Mouse (Mus musculus) stomach, embryonic 16.5 days (tissue): ENCODE results near the gene Zfp61. TPM values are rescaled to one million over a fixed set of nuclear protein-coding genes. Genes with fewer than 3 reads are reported as not detected.

Experiments used
- ATAC-seq: fragments of 200-750 bp; cut with Nextera tagmentation; 2 replicates; pipeline ENCODE4 v1.8.0; 2017; ENCODE audit warnings: moderate number of reproducible peaks, moderate TSS enrichment; ENCODE audit not compliant: insufficient read depth, low FRiP score
- H3K27ac ChIP-seq: fragments of 300-500 bp; sonication (generic); 2 replicates; pipeline ENCODE4 v1.5.1; 2014; ENCODE audit warnings: low read length
- H3K27me3 ChIP-seq: fragments of 300-500 bp; sonication (generic); 2 replicates; pipeline ENCODE4 v1.6.1; 2014; ENCODE audit warnings: low read length, control low read depth, mixed read lengths; ENCODE audit not compliant: control insufficient read depth, insufficient read depth
- H3K36me3 ChIP-seq: fragments of 300-500 bp; sonication (generic); 2 replicates; pipeline ENCODE4 v1.6.1; 2014; ENCODE audit warnings: low read length; ENCODE audit not compliant: control insufficient read depth, insufficient read depth
- H3K4me1 ChIP-seq: fragments of 300-500 bp; sonication (generic); 2 replicates; pipeline ENCODE4 v1.6.1; 2014; ENCODE audit warnings: low read length, control low read depth, mixed read lengths; ENCODE audit not compliant: control insufficient read depth, insufficient read depth
- H3K4me2 ChIP-seq: fragments of 300-500 bp; sonication (generic); 2 replicates; pipeline ENCODE4 v1.6.1; 2014; ENCODE audit warnings: low read depth, low read length, mixed read lengths
- H3K4me3 ChIP-seq: fragments of 300-500 bp; sonication (generic); replicated peaks from 2 replicates; pipeline ENCODE4 v1.5.1; 2014; ENCODE audit warnings: mild to moderate bottlenecking, low read length
- H3K9ac ChIP-seq: fragments of 300-500 bp; sonication (generic); 2 replicates; pipeline ENCODE4 v1.6.1; 2014; ENCODE audit warnings: low read length
- H3K9me3 ChIP-seq: fragments of 300-500 bp; sonication (generic); replicated peaks from 2 replicates; pipeline ENCODE4 v1.6.1; 2016; ENCODE audit warnings: low read length, control low read depth; ENCODE audit not compliant: control insufficient read depth
- WGBS: fragments of 180-500 bp; shearing (Covaris S2); extraction: QIAGEN DNeasy Blood & Tissue Kit; methylation state at CpG from one replicate; pipeline ENCODE4 v1.1.7; 2014; 5-methylcytosine and 5-hydroxymethylcytosine counted together
- polyA plus RNA-seq: library from polyadenylated mRNA; unstranded; fragments of >200 nt; fragmentation: Nextera tagmentation; extraction: Ambion mirVana; gene quantifications from 2 replicates; pipeline ENCODE4 v1.2.1, GENCODE M21; 2015

Zfp61 gene
- polyA plus RNA-seq, 1 experiment from 2014 or later: 31.4 TPM

DNA sequence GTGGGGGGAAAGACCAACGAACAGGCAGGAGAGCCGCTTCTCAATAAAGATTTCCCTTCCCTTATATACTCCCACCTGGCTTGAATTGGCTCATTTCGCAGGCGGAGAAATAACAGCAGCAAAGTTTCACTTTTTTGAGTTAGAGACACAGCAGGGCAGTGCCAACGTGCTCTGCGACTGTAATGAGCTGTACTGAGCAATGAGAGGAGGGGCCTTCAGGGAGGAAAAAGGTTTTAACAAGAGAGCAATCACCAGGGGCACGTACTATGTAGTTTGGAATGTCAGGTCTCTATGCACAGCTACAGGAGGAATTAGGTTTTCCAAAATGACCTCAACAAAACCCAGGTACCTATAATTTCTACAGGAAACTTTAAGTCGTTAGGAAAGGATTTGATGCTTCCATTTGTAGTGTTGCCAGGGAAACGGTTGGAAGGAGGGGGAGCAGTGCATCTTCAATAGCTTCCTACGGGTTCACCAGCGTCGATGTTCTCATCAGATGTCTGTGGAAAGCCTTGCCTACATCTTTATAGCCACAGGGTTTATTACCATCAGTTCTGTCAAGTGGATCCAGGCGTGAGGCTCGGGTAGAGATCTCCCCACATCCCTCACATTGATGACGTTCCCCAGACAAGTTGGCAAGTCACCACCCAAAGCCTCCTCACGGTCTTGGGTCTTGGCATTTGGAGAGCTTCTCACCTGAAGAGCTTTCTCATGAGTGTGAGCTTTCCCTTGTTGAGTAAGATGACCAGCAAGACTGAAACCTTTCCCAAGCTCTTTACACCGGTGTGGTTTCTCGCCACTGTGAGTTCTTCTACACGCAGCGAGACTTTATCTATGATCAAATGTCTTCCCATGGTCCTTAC lies 25.5 kb upstream of the Zfp61 start:
- Histone ChIP-seq H3K4me2 (peak overlapping the region; percentile 56), H3K9me3 (peaks cover 10% of the 10 kb centered on the region; the same call in 1 of the 2 replicates), H3K36me3 (no peaks in the 10 kb centered on the region), H3K27me3 (no peaks in the 10 kb centered on the region), H3K4me1 (peaks cover 2% of the 10 kb centered on the region; the same call in 1 of the 2 replicates), H3K27ac (no peak overlapping the region), H3K4me3 (peak overlapping the region; percentile 37), H3K9ac (peak overlapping the region; percentile 51)
- 55% methylated on average over 20 of the region's 20 CpGs for WGBS
- ATAC-seq: no peak

DNA sequence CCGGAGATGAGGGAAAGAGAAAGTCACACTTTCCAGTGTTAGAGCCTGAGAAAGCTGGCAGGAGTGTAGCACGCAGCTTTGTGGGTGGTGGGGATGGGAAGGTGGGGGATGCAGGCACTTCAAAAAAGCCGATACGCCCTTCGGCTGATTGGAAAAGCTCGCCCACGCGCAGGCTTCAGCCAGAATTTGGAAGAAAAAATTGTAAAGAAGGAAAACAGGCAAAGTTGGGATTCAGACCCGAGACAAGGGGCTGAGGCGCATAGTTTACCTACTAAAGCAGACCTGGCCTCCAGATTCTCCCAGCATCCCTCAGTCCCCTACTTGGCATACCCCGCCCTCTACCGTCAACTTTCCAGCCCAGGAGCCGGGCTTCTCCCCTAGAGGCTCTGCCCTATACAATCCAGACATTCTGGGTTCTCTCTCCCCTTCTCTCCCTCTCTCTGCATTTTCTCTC lies 24.7 kb upstream of the Zfp61 start:
- peak overlapping the region; percentile 56 for H3K4me2 ChIP-seq
- H3K27ac ChIP-seq: no peak overlapping the region
- peaks cover 2% of the 10 kb centered on the region; the same call in 1 of the 2 replicates for H3K4me1 ChIP-seq
- H3K9ac ChIP-seq: peak overlapping the region; percentile 51
- WGBS: 8% methylated on average over 13 of the region's 13 CpGs
- ATAC-seq: peak; percentile 51; the same call in 1 of the 2 replicates
- peaks cover 10% of the 10 kb centered on the region; the same call in 1 of the 2 replicates for H3K9me3 ChIP-seq
- H3K36me3 ChIP-seq: no peaks in the 10 kb centered on the region
- peak overlapping the region; percentile 37 for H3K4me3 ChIP-seq
- no peaks in the 10 kb centered on the region for H3K27me3 ChIP-seq

DNA sequence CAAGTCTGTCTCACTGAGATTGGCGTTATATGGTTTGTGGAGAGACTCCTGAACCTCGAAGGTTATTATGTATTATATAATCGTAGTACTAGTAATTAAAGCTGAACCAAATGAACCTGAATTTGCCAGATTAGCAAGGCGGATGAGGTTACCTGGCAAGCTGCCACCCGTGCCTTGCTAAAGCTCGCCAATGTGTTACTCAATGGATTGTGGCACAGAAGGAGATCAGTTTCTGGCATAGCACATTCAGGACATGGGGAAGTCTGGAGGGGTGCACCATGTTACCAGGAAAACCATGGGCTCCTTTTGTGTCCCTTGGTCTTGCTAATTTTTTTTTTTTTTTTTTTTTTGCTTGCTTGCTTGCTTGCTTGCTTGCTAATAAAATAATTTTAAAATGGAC lies 24.2 kb upstream of the Zfp61 start:
- Histone ChIP-seq H3K4me3 (no peak overlapping the region; the same call in 1 of the 2 replicates), H3K4me2 (peak overlapping the region; percentile 56), H3K9me3 (peaks cover 10% of the 10 kb centered on the region; the same call in 1 of the 2 replicates), H3K4me1 (peaks cover 2% of the 10 kb centered on the region; the same call in 1 of the 2 replicates), H3K27me3 (no peaks in the 10 kb centered on the region), H3K9ac (no peak overlapping the region), H3K27ac (no peak overlapping the region), H3K36me3 (no peaks in the 10 kb centered on the region)
- 91% methylated on average over 6 of the region's 6 CpGs for WGBS
- no peak for ATAC-seq

DNA sequence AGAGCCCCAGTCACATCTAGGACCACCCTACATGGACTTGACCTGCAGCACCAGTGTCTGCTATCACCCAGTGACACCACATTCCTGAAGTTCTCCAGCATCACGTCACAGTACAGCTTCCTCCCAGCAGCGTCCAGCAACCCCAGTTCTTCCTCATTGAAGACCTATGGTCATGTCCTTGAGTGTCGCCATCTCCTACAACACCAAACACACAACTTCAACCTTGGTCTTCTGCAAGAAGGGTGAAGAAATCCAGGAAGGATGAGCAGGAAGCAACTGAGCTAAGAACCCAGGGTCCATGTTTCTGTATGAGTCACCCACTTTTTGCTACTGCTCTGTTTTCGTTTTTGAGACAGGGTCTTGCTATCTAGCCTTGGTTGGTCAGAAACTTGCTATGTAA lies 21.6 kb upstream of the Zfp61 start:
- H3K27me3 ChIP-seq: no peaks in the 10 kb centered on the region

DNA sequence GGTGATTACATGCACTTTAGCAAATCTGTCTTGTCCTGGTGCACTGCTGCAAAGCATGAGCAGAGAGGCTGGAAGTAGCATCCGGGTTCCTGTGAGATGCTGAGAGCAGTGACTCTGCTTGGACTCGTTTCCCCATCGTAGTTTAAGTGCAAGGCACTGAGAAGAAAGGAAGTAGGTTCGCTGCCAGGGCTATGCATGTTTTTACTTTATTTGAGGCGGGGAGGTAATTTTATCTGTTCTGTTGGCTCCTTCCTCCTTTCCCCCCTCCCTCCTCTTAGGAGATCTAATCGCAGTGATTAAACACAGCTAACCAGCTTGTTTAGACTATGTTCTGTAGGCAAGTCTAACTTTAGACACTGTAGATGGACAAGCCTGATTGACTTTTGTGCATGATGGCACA lies 17.9 kb upstream of the Zfp61 start:
- Histone ChIP-seq H3K9ac (no peak overlapping the region), H3K4me2 (no peak overlapping the region), H3K27me3 (no peaks in the 10 kb centered on the region), H3K4me3 (no peak overlapping the region), H3K27ac (no peak overlapping the region), H3K9me3 (peaks cover 2% of the 10 kb centered on the region; the same call in 1 of the 2 replicates), H3K4me1 (peaks cover 4% of the 10 kb centered on the region; the same call in 1 of the 2 replicates), H3K36me3 (no peaks in the 10 kb centered on the region)
- no peak for ATAC-seq
- WGBS: 50% methylated on average over 6 of the region's 6 CpGs

More for the DNA sequence above, 21.6 kb upstream of the Zfp61 start:
- Histone ChIP-seq H3K27ac (no peak overlapping the region), H3K9ac (no peak overlapping the region), H3K4me3 (no peak overlapping the region), H3K36me3 (no peaks in the 10 kb centered on the region), H3K4me2 (no peak overlapping the region), H3K9me3 (peaks cover 10% of the 10 kb centered on the region; the same call in 1 of the 2 replicates), H3K4me1 (peaks cover 2% of the 10 kb centered on the region; the same call in 1 of the 2 replicates)
- ATAC-seq: no peak
- 74% methylated on average over 4 of the region's 4 CpGs for WGBS

DNA sequence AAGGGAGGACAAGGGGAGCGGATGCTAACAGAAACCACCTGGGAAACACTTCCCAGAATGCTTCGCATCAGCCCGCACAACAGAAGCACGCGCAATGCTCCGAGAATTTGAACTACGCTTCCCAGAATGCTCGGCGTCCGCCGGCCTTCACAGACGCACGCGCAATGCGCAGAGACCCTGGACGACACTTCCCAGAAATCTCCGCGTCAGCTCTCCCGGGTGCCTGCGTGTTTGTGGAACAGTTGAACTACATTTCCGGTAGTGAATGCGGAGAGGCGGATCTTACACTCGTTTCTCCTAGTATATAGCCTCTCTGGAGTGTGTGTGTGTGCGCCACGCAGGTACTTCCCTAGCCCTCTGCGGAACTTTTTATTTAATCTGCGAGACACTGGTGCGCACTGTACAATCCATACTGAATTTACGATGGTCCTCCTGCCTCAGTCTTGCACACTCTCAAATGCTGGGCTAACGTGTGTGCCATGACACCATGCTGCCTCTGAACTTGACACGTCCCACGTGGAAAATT lies 15.6 kb upstream of the Zfp61 start, which contains the start of gene Zfp94:
Gene Zfp94, minus strand, starts transcription at position 100 of the 526 bp plus-strand sequence.
- Histone ChIP-seq H3K27me3 (no peaks in the 10 kb centered on the region), H3K27ac (peak within 1 kb of the TSS; percentile 88), H3K9me3 (no peaks in the 10 kb centered on the region), H3K9ac (peak within 1 kb of the TSS; percentile 84), H3K4me1 (peaks cover 4% of the 10 kb centered on the region; the same call in 1 of the 2 replicates), H3K36me3 (no peaks in the 10 kb centered on the region), H3K4me2 (peak within 1 kb of the TSS; percentile 82), H3K4me3 (peak within 1 kb of the TSS; percentile 74)
- under 1% methylated on average over 33 of the region's 33 CpGs for WGBS
- ATAC-seq: peak; percentile 95

DNA sequence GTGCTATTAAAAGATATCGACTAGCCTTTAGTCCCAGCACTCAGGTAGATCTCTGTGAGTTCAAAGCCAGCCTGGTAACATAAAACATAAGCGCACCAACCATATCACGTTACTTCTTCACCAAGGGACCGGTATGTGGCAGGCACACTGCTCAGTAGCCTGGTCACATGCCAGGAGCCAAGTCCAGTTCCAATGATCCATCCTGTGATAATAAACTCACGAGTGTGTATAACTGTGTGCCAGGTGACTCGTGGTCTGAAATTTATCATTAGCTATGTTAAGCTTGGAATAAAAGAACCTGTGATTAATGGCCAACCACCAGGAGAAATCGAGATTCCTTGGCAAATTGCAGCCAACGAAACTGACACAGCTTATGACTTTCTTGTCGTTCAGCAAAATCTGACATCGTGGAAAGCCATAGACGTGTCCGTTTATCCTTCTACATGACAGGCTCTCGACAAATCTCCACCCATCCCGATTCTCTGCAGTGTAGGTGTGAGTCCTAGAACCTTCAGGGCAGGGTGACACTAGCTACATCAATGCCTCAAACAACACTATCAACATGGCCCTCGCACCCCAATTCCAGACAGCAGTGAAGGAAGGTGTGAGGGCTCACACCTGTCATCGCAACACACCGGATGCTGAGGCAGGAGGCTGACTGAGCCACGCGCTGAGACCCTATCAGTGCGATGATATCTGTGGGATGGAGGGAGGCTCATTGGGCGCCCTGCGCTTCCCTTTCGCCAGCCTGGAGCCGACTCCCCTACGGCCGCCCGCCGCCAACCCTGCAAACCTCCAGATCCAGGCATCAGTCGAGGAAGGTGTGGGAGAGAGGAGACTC lies 14.9 kb upstream of the Zfp61 start:
- WGBS: 22% methylated on average over 29 of the region's 29 CpGs
- Histone ChIP-seq H3K9ac (peak overlapping the region; percentile 84), H3K9me3 (no peaks in the 10 kb centered on the region), H3K36me3 (no peaks in the 10 kb centered on the region), H3K4me1 (peaks cover 4% of the 10 kb centered on the region; the same call in 1 of the 2 replicates), H3K4me3 (peak overlapping the region; percentile 74), H3K27me3 (no peaks in the 10 kb centered on the region), H3K27ac (peak overlapping the region; percentile 67), H3K4me2 (peak overlapping the region; percentile 82)
- no peak; the same call in 1 of the 2 replicates for ATAC-seq

DNA sequence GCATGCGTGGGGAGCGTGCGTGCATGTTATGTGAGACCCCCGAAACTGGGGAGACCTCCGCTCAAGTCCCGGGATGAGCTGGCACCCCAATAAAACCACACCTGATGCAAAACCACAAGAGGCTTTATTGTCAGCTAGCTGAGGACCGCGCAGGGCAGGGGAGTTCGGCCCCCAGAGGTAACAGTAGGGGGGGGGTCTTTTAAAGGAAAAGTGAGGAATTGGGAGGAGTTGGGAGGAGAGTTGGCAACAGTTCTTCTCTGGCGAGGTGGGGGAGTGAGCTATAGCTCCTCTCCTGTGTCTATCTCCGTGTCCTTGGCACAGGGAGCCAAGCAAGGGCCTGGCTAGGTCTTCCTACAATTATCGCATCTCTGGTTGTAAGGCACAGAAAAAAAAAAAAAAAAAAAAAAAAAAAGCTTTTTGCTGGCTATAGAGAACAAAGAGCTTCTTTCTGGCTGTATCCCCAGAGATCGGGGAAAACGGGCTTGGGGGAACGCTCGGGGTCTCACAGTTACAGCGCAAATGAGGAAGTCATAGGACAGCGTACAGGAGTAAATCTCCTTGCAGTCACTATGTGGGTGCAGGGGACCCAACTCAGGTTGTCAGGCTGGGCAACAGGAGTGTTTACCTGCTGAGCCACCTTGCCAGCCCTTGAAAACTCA lies 1.1 kb downstream of the Zfp61 start:
- Histone ChIP-seq H3K4me1 (0 out of 2 replicates have a peak, but pooled peaks cover 8% of the 10 kb centered on the region), H3K4me3 (peak overlapping the region; percentile 81), H3K27ac (peak overlapping the region; percentile 69), H3K9me3 (no peaks in the 10 kb centered on the region), H3K27me3 (no peaks in the 10 kb centered on the region), H3K36me3 (peaks cover 24% of the 10 kb centered on the region), H3K4me2 (peak overlapping the region; percentile 87), H3K9ac (peak overlapping the region; percentile 64)
- ATAC-seq: 0 out of 2 replicates have a peak, but pooled peaks have one; percentile 10
- WGBS: 2% methylated on average over 18 of the region's 18 CpGs
